Mouse (Mus musculus): ENCODE measurements at regions not wholly inside any gene's neighbourhood (a gene's known extent, or its start where the extent isn't known, plus 50 kb on each side); places are given as distances from the start of the nearest gene placed in this dataset.

DNA sequence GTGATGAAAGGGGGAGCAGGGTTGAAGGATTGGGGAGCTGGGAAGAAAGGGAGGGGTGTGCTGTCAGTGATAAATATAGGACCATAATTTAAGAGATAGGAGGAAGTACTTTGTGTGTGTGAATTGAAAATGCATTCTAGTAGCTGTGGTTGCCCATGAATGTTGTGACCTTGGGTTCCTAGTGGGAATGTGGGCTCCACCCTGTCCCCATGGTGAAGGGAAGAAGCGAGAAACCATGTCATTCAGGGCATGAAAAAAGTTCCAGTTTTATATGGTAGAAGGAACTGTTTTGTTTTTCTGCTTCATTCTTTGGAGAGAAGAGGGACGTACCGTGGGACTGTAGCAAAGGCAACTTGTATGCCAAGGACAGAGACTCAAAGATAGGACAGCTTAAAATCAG lies 553.3 kb downstream of the Tns1 start:
- no peak overlapping the region for H3K4me2 ChIP-seq
- H3K27me3 ChIP-seq: no peaks in the 10 kb centered on the region
- ATAC-seq (ENCODE audit: insufficient number of reproducible peaks, low FRiP score, low TSS enrichment, low read depth): no peak
- H3K36me3 ChIP-seq: no peaks in the 10 kb centered on the region
- WGBS: 92% methylated on average over 3 of the region's 3 CpGs
- H3K9me3 ChIP-seq: no peaks in the 10 kb centered on the region
- H3K4me1 ChIP-seq: peaks cover 3% of the 10 kb centered on the region
- no peak overlapping the region for H3K9ac ChIP-seq
- H3K27ac ChIP-seq: no peak overlapping the region
- H3K4me3 ChIP-seq: no peak overlapping the region

DNA sequence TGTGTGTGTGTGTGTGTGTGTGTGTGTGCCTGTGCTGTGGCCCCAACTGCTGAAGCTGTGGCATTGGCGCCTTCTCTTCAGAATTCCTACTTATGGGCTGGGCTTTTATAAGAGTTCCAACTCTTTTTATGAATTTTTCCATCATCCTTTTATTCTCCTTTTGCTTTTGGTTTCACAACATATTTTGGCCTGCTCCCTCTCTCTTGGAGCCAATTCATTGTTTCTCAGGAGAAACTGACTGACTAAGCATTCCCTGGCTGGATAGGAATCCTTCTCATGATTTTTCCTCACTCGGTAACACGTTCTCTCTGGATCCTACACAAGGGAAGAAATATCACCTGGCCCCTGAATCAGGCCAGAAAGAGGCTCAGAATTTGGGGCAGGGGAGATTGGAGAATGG lies 551.1 kb upstream of the Tnp1 start:
- 45% methylated on average over 3 of the region's 3 CpGs for WGBS
- Histone ChIP-seq H3K27me3 (no peaks in the 10 kb centered on the region), H3K4me3 (no peak overlapping the region), H3K27ac (peak overlapping the region; percentile 80), H3K4me2 (no peak overlapping the region), H3K36me3 (no peaks in the 10 kb centered on the region), H3K9me3 (no peaks in the 10 kb centered on the region), H3K9ac (no peak overlapping the region), H3K4me1 (no peaks in the 10 kb centered on the region)
- peak; percentile 24; the same call in 1 of the 2 replicates for ATAC-seq (ENCODE audit: insufficient number of reproducible peaks, low FRiP score, low TSS enrichment, low read depth)

DNA sequence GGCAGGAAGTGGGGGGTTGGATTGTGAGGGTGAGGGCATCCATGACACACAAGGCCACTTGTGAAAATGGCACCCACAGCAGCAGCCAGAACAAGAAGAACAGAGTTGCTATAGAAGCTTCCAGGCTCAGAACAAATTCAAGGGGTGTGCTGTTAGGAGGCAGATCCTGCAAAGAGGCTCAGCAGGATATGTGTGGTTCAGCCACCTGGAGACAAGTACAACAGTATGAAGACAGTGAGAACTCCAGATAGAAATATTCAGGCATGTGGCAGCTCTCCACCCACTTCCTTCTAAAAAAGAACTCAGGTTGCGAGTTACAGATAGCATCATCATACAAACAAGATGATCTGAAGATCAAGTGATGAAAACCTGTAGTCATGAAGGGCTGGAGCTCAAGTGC lies 544.9 kb upstream of the Tnp1 start:
- ATAC-seq (ENCODE audit: insufficient number of reproducible peaks, low FRiP score, low TSS enrichment, low read depth): no peak
- 96% methylated on average over 1 of the region's 1 CpGs for WGBS

GRCm38 (mm10) chr1:73547877-73548276 lies 532.2 kb upstream of the Tnp1 start:
- H3K4me3 ChIP-seq: no peak overlapping the region
- no peaks in the 10 kb centered on the region for H3K9me3 ChIP-seq
- no peak overlapping the region for H3K4me2 ChIP-seq
- WGBS: 65% methylated on average over 3 of the region's 3 CpGs
- no peak overlapping the region for H3K9ac ChIP-seq
- no peak for ATAC-seq (ENCODE audit: insufficient number of reproducible peaks, low FRiP score, low TSS enrichment, low read depth)
- no peak overlapping the region for H3K27ac ChIP-seq
- H3K36me3 ChIP-seq: no peaks in the 10 kb centered on the region
- peaks cover 4% of the 10 kb centered on the region; the same call in 1 of the 2 replicates for H3K4me1 ChIP-seq
- no peaks in the 10 kb centered on the region for H3K27me3 ChIP-seq

More for the DNA sequence above, 544.9 kb upstream of the Tnp1 start:
- Histone ChIP-seq H3K9ac (no peak overlapping the region), H3K27ac (no peak overlapping the region), H3K4me2 (no peak overlapping the region), H3K4me1 (no peaks in the 10 kb centered on the region), H3K36me3 (no peaks in the 10 kb centered on the region), H3K9me3 (no peaks in the 10 kb centered on the region), H3K4me3 (no peak overlapping the region), H3K27me3 (no peaks in the 10 kb centered on the region)

GRCm38 (mm10) chr1:73545401-73545800 lies 529.7 kb upstream of the Tnp1 start:
- peaks cover 12% of the 10 kb centered on the region for H3K4me1 ChIP-seq
- no peaks in the 10 kb centered on the region for H3K27me3 ChIP-seq
- WGBS: 45% methylated on average over 6 of the region's 6 CpGs
- H3K9ac ChIP-seq: no peak overlapping the region
- no peaks in the 10 kb centered on the region for H3K36me3 ChIP-seq
- no peaks in the 10 kb centered on the region for H3K9me3 ChIP-seq
- no peak overlapping the region for H3K4me3 ChIP-seq
- peak; percentile 82 for ATAC-seq (ENCODE audit: insufficient number of reproducible peaks, low FRiP score, low TSS enrichment, low read depth)
- H3K4me2 ChIP-seq: no peak overlapping the region
- peak overlapping the region; percentile 34 for H3K27ac ChIP-seq

GRCm38 (mm10) chr1:73541371-73541770 lies 525.7 kb upstream of the Tnp1 start:
- no peak for ATAC-seq (ENCODE audit: insufficient number of reproducible peaks, low FRiP score, low TSS enrichment, low read depth)
- WGBS: 26% methylated on average over 5 of the region's 5 CpGs

DNA sequence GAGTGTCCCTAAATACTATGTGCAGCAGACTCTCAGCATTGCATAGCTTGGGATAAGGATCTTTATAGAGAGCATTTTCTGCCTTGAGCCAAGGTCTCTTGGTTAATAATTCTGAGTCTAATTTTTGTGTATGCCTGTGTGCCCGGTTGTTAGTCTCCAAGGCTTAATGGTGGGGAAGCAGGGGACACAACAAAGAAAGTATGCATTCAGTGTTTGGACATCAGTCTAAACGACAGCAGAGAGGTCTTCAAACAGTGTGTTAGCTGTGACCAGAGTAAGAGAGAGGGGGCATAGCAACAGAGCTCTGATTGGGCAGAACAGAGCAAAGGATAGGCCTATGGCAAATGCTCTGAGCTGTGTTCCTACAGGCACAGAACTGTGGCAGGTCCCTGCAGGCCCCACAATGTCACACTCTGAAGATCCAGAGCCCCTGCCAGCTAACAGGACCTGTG lies 522.7 kb upstream of the Tnp1 start:
- peaks cover 20% of the 10 kb centered on the region for H3K4me1 ChIP-seq
- H3K27ac ChIP-seq: peak overlapping the region; percentile 33; the same call in 1 of the 2 replicates

More at GRCm38 (mm10) chr1:73541371-73541770, 525.7 kb upstream of the Tnp1 start:
- Histone ChIP-seq H3K9ac (no peak overlapping the region), H3K4me3 (no peak overlapping the region), H3K27me3 (no peaks in the 10 kb centered on the region), H3K36me3 (no peaks in the 10 kb centered on the region), H3K9me3 (no peaks in the 10 kb centered on the region), H3K27ac (no peak overlapping the region), H3K4me2 (no peak overlapping the region), H3K4me1 (peaks cover 22% of the 10 kb centered on the region)

GRCm38 (mm10) chr1:73535726-73536265 lies 520.1 kb upstream of the Tnp1 start:
- Histone ChIP-seq H3K27ac (no peak overlapping the region), H3K36me3 (no peaks in the 10 kb centered on the region), H3K4me1 (peaks cover 12% of the 10 kb centered on the region; the same call in 1 of the 2 replicates), H3K4me3 (no peak overlapping the region), H3K27me3 (no peaks in the 10 kb centered on the region), H3K4me2 (no peak overlapping the region), H3K9ac (no peak overlapping the region), H3K9me3 (no peaks in the 10 kb centered on the region)
- ATAC-seq (ENCODE audit: insufficient number of reproducible peaks, low FRiP score, low TSS enrichment, low read depth): no peak
- WGBS: 70% methylated on average over 4 of the region's 4 CpGs

More for the DNA sequence above, 522.7 kb upstream of the Tnp1 start:
- Histone ChIP-seq H3K4me3 (no peak overlapping the region), H3K4me2 (no peak overlapping the region), H3K9me3 (no peaks in the 10 kb centered on the region), H3K27me3 (no peaks in the 10 kb centered on the region), H3K36me3 (no peaks in the 10 kb centered on the region), H3K9ac (no peak overlapping the region)
- 30% methylated on average over 2 of the region's 2 CpGs for WGBS
- no peak for ATAC-seq (ENCODE audit: insufficient number of reproducible peaks, low FRiP score, low TSS enrichment, low read depth)

GRCm38 (mm10) chr1:73533526-73533925 lies 517.8 kb upstream of the Tnp1 start:
- no peak overlapping the region for H3K9ac ChIP-seq
- no peak for ATAC-seq (ENCODE audit: insufficient number of reproducible peaks, low FRiP score, low TSS enrichment, low read depth)
- no peaks in the 10 kb centered on the region for H3K36me3 ChIP-seq
- no peaks in the 10 kb centered on the region for H3K27me3 ChIP-seq
- no peaks in the 10 kb centered on the region for H3K9me3 ChIP-seq
- peaks cover 8% of the 10 kb centered on the region; the same call in 1 of the 2 replicates for H3K4me1 ChIP-seq
- 74% methylated on average over 3 of the region's 3 CpGs for WGBS
- no peak overlapping the region for H3K27ac ChIP-seq
- no peak overlapping the region for H3K4me2 ChIP-seq
- no peak overlapping the region for H3K4me3 ChIP-seq

DNA sequence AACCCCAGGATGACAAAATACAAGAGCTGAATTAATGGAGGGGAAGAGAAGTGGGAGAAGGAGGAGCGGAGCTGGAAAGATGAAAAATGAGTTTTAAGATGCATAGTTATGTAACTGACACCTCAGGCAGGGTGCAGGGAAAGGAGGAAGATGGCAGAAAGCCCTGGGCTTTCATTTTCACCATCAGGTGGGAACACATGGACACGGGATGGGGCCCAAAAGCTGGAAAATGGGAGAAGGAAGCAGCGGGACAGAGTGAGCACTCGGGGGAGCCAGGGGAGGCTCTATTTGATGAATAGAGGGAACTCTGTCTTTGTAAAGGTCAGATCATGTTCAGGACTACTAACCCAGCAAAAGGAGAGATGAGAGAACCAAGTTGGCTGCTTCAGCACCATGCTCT lies 516.6 kb upstream of the Tnp1 start:
- Histone ChIP-seq H3K36me3 (no peaks in the 10 kb centered on the region), H3K27ac (no peak overlapping the region), H3K9me3 (no peaks in the 10 kb centered on the region), H3K9ac (no peak overlapping the region), H3K4me1 (peaks cover 6% of the 10 kb centered on the region; the same call in 1 of the 2 replicates), H3K4me3 (no peak overlapping the region), H3K4me2 (no peak overlapping the region), H3K27me3 (no peaks in the 10 kb centered on the region)
- WGBS: 90% methylated on average over 4 of the region's 4 CpGs
- ATAC-seq (ENCODE audit: insufficient number of reproducible peaks, low FRiP score, low TSS enrichment, low read depth): no peak

GRCm38 (mm10) chr1:73531831-73532230 lies 516.1 kb upstream of the Tnp1 start:
- 68% methylated on average over 3 of the region's 3 CpGs for WGBS
- Histone ChIP-seq H3K27ac (no peak overlapping the region), H3K4me2 (no peak overlapping the region), H3K36me3 (no peaks in the 10 kb centered on the region), H3K27me3 (no peaks in the 10 kb centered on the region), H3K9ac (no peak overlapping the region), H3K4me3 (no peak overlapping the region), H3K9me3 (no peaks in the 10 kb centered on the region), H3K4me1 (peaks cover 6% of the 10 kb centered on the region; the same call in 1 of the 2 replicates)
- no peak for ATAC-seq (ENCODE audit: insufficient number of reproducible peaks, low FRiP score, low TSS enrichment, low read depth)

- H3K27me3 ChIP-seq: no peaks in the 10 kb centered on the region
- no peak for ATAC-seq (ENCODE audit: insufficient number of reproducible peaks, low FRiP score, low TSS enrichment, low read depth)
- H3K9ac ChIP-seq: no peak overlapping the region
- no peak overlapping the region for H3K4me2 ChIP-seq
- H3K36me3 ChIP-seq: no peaks in the 10 kb centered on the region
- no peak overlapping the region for H3K27ac ChIP-seq
- WGBS: 24% methylated on average over 2 of the region's 2 CpGs
- peaks cover 4% of the 10 kb centered on the region; the same call in 1 of the 2 replicates for H3K4me1 ChIP-seq
- no peaks in the 10 kb centered on the region for H3K9me3 ChIP-seq
- H3K4me3 ChIP-seq: no peak overlapping the region
Observed at GRCm38 (mm10) chr1:73530326-73530725, 514.6 kb upstream of the Tnp1 start.

DNA sequence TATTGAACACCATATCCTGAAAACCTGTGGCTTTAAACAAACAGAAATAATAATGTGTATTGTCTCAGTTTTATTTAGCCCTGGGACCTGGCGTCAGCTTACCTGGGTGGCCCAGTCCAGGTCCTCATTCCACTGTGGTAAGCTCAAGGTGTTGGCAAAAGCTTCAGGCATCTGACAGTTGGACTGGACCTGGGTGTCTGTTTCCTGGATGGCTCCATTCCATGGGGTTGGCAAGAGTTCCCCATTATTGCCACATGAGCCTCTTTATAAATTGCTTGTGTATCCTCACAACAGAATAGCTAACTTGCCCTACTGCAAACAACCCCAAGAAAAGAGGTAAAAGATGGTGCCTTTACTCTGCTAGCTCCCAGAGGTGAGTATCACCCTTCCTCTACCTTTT lies 512.9 kb upstream of the Tnp1 start:
- Histone ChIP-seq H3K27me3 (no peaks in the 10 kb centered on the region), H3K36me3 (no peaks in the 10 kb centered on the region), H3K4me2 (no peak overlapping the region), H3K27ac (no peak overlapping the region), H3K9ac (no peak overlapping the region), H3K4me1 (peaks cover 4% of the 10 kb centered on the region; the same call in 1 of the 2 replicates), H3K9me3 (no peaks in the 10 kb centered on the region), H3K4me3 (no peak overlapping the region)
- 84% methylated on average over 1 of the region's 1 CpGs for WGBS
- no peak for ATAC-seq (ENCODE audit: insufficient number of reproducible peaks, low FRiP score, low TSS enrichment, low read depth)
